Mouse (Mus musculus): ENCODE measurements around the gene Clpx. TPM values are rescaled to one million over a fixed set of nuclear protein-coding genes. Genes with fewer than 3 reads are reported as not detected.
"Not testable (repeated sequence)": the region's sequence is repeated elsewhere in the genome, so short reads cannot be mapped to it uniquely, and the experiment has no call there.

Gene Clpx
- polyA plus RNA-seq, 2 experiments from 2014 or later = 35.1 to 35.3 TPM

GRCm38 (mm10) chr9:65292421-65292820 lies 1.6 kb upstream of the Clpx start:
- no peak for ATAC-seq

- ATAC-seq = peak; percentile 42
These were observed 941 bp upstream of the Clpx start for GRCm38 (mm10) chr9:65293119-65293518.

- no peak for ATAC-seq
These were observed 484 bp upstream of the Clpx start for GRCm38 (mm10) chr9:65293580-65293972.

GRCm38 (mm10) chr9:65294716-65295378 lies 787 bp downstream of the Clpx start:
- no peak for ATAC-seq

- no peak for ATAC-seq
These were observed 3.0 kb downstream of the Clpx start for GRCm38 (mm10) chr9:65297056-65297455.

- no peak for ATAC-seq
These were observed 4.7 kb downstream of the Clpx start for GRCm38 (mm10) chr9:65298761-65299160.

GRCm38 (mm10) chr9:65299650-65300049 lies 5.6 kb downstream of the Clpx start:
- ATAC-seq = no peak

- no peak for ATAC-seq
These were observed 8.4 kb downstream of the Clpx start for GRCm38 (mm10) chr9:65302327-65302983.

- ATAC-seq = no peak
These were observed 9.5 kb downstream of the Clpx start for GRCm38 (mm10) chr9:65303586-65303985.

GRCm38 (mm10) chr9:65304300-65304699 lies 10.2 kb downstream of the Clpx start:
- no peak for ATAC-seq

- no peak for ATAC-seq
These were observed 12.6 kb downstream of the Clpx start for GRCm38 (mm10) chr9:65306672-65307071.

GRCm38 (mm10) chr9:65308011-65308410 lies 14.0 kb downstream of the Clpx start:
- no peak for ATAC-seq

GRCm38 (mm10) chr9:65312669-65313357 lies 18.8 kb downstream of the Clpx start:
- no peak for ATAC-seq

GRCm38 (mm10) chr9:65313846-65314245 lies 19.8 kb downstream of the Clpx start:
- no peak for ATAC-seq

GRCm38 (mm10) chr9:65322255-65322900 lies 28.3 kb downstream of the Clpx start:
- no peak for ATAC-seq

GRCm38 (mm10) chr9:65325971-65326370 lies 31.9 kb downstream of the Clpx start:
- no peak for ATAC-seq

- ATAC-seq = no peak
These were observed 33.3 kb downstream of the Clpx start for GRCm38 (mm10) chr9:65327371-65327770.

- ATAC-seq = no peak
These were observed 39.9 kb downstream of the Clpx start for GRCm38 (mm10) chr9:65333958-65334357.

- no peak for ATAC-seq
These were observed 45.1 kb downstream of the Clpx start for GRCm38 (mm10) chr9:65339146-65339545.

GRCm38 (mm10) chr9:65340414-65340813 lies 46.4 kb downstream of the Clpx start:
- ATAC-seq = no peak

- not testable (repeated sequence) for ATAC-seq
These were observed 51.4 kb downstream of the Clpx start for GRCm38 (mm10) chr9:65345439-65345838.

GRCm38 (mm10) chr9:65345854-65346475 lies 51.9 kb downstream of the Clpx start, which contains the start of gene Pdcd7:
Gene Pdcd7 (plus strand): TSS chr9:65346104.
- peak; percentile 75 for ATAC-seq
